Mouse (Mus musculus) bone marrow, adult 2 months (tissue): ENCODE measurements at regions not wholly inside any gene's neighbourhood (a gene's known extent, or its start where the extent isn't known, plus 50 kb on each side); places are given as distances from the start of the nearest gene placed in this dataset.

Source experiments
- CTCF ChIP-seq: fragments of 200-500 bp; IDR thresholded peaks from 2 replicates; pipeline ENCODE4 v1.5.1; 2011; ENCODE audit warnings: low read length, control low read depth; ENCODE audit not compliant: control insufficient read depth, insufficient read depth
- POLR2A ChIP-seq: fragments of 200-500 bp; IDR thresholded peaks from 2 replicates; pipeline ENCODE4 v1.6.1; 2011; ENCODE audit warnings: low read depth, mild to moderate bottlenecking, control low read depth, low read length, borderline replicate concordance; ENCODE audit not compliant: control insufficient read depth

- TF ChIP-seq CTCF (no peak), POLR2A (no peak)
These were observed 143.5 kb downstream of the Gm10260 start for GRCm38 (mm10) chr13:97616919-97617318.
